Mouse (Mus musculus): ENCODE data around the gene Cox8a. TPM values are rescaled to one million over a fixed set of nuclear protein-coding genes. Genes with fewer than 3 reads are reported as not detected.
A peak's percentile ranks its signal among the peaks of the same experiment; 100 is the strongest.

Gene Cox8a
- polyA plus RNA-seq, 2 experiments, result 478 to 909 TPM

GRCm38 (mm10) chr19:7181496-7181895 lies 35.9 kb downstream of the Cox8a start:
- no peaks in the 10 kb centered on the region for H3K36me3 ChIP-seq (ENCODE audit: control insufficient read depth, insufficient read depth, low read length)
- H3K27me3 ChIP-seq (ENCODE audit: control insufficient read depth, insufficient read depth, low read length), result no peaks in the 10 kb centered on the region
- H3K9ac ChIP-seq (ENCODE audit: low read depth, low read length, severe bottlenecking), result no peak overlapping the region
- no peak overlapping the region for H3K4me3 ChIP-seq (replicated peaks; ENCODE audit: low read length)
- H3K27ac ChIP-seq (replicated peaks; ENCODE audit: low read depth, low read length), result no peak overlapping the region
- 59% methylated on average over 7 of the region's 7 CpGs for WGBS
- peaks cover 36% of the 10 kb centered on the region for H3K4me1 ChIP-seq (ENCODE audit: control insufficient read depth, insufficient read depth, low read length)
- no peak overlapping the region for H3K4me2 ChIP-seq (replicated peaks; ENCODE audit: low read depth, low read length, severe bottlenecking)
- no peak for ATAC-seq (ENCODE audit: low FRiP score, low read depth)
- no peak for DNase-seq (ENCODE audit: low spot score)
- TF ChIP-seq POLR2A (IDR thresholded peaks at IDR 0.05; ENCODE audit: borderline replicate concordance, extremely low read depth, insufficient read depth, insufficient read length), result no peak
- no peaks in the 10 kb centered on the region for H3K9me3 ChIP-seq (ENCODE audit: control insufficient read depth, low read length)

- Histone ChIP-seq H3K4me3 (replicated peaks; ENCODE audit: low read length) (no peak overlapping the region), H3K9ac (ENCODE audit: low read depth, low read length, severe bottlenecking) (no peak overlapping the region), H3K4me2 (replicated peaks; ENCODE audit: low read depth, low read length, severe bottlenecking) (no peak overlapping the region), H3K27me3 (ENCODE audit: control insufficient read depth, insufficient read depth, low read length) (no peaks in the 10 kb centered on the region), H3K27ac (replicated peaks; ENCODE audit: low read depth, low read length) (no peak overlapping the region), H3K9me3 (ENCODE audit: control insufficient read depth, low read length) (no peaks in the 10 kb centered on the region), H3K4me1 (ENCODE audit: control insufficient read depth, insufficient read depth, low read length) (peaks cover 39% of the 10 kb centered on the region), H3K36me3 (ENCODE audit: control insufficient read depth, insufficient read depth, low read length) (no peaks in the 10 kb centered on the region)
- DNase-seq (ENCODE audit: low spot score), result no peak
- no peak for TF ChIP-seq POLR2A (IDR thresholded peaks at IDR 0.05; ENCODE audit: borderline replicate concordance, extremely low read depth, insufficient read depth, insufficient read length)
- WGBS, result 74% methylated on average over 8 of the region's 8 CpGs
- ATAC-seq (ENCODE audit: low FRiP score, low read depth), result no peak
Measured at GRCm38 (mm10) chr19:7180756-7181405, 36.5 kb downstream of the Cox8a start.

GRCm38 (mm10) chr19:7178841-7179452 lies 38.5 kb downstream of the Cox8a start:
- Histone ChIP-seq H3K4me2 (replicated peaks; ENCODE audit: low read depth, low read length, severe bottlenecking) (no peak overlapping the region), H3K27me3 (ENCODE audit: control insufficient read depth, insufficient read depth, low read length) (no peaks in the 10 kb centered on the region), H3K4me3 (replicated peaks; ENCODE audit: low read length) (no peak overlapping the region), H3K36me3 (ENCODE audit: control insufficient read depth, insufficient read depth, low read length) (no peaks in the 10 kb centered on the region), H3K9ac (ENCODE audit: low read depth, low read length, severe bottlenecking) (no peak overlapping the region), H3K27ac (replicated peaks; ENCODE audit: low read depth, low read length) (no peak overlapping the region), H3K9me3 (ENCODE audit: control insufficient read depth, low read length) (no peaks in the 10 kb centered on the region), H3K4me1 (ENCODE audit: control insufficient read depth, insufficient read depth, low read length) (peaks cover 41% of the 10 kb centered on the region)
- ATAC-seq (ENCODE audit: low FRiP score, low read depth), result no peak
- no peak for DNase-seq (ENCODE audit: low spot score)
- no peak for TF ChIP-seq POLR2A (IDR thresholded peaks at IDR 0.05; ENCODE audit: borderline replicate concordance, extremely low read depth, insufficient read depth, insufficient read length)
- 49% methylated on average over 3 of the region's 3 CpGs for WGBS

DNA sequence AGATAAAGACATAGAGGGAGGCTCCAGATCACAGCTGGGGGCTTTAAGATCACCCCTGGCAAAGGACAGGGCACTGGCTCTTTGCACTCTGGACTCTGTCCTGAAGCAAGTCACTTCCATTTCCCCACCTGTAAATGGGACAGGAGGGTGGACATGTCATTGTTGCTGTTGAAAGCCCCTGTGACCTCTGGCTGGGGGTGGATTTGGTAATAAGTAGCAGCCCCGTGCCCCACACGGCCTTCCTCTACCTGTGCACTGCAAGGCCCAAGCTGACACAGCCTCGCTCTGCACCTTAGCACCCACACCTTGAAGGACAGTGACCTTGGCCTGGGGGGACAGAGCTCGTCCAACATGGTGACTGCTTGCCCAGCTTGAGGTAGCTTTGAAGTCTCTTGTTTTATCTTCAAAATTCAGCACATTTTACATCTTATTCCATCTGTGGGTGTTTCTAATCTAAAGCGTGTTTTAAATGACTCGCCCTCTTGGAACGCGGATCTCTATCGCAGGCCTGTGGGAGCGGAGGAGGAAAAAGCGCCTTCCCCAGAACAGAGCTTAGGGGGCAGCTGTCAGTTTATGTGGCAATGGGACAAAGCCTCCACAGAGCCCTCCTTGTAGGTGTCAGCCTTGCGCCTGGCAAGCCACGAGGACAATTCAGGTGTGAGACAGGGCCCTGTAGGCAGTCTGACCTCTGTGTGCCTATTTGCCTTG lies 39.5 kb downstream of the Cox8a start:
- Histone ChIP-seq H3K36me3 (ENCODE audit: control insufficient read depth, insufficient read depth, low read length) (no peaks in the 10 kb centered on the region), H3K4me2 (replicated peaks; ENCODE audit: low read depth, low read length, severe bottlenecking) (no peak overlapping the region), H3K9me3 (ENCODE audit: control insufficient read depth, low read length) (no peaks in the 10 kb centered on the region), H3K9ac (ENCODE audit: low read depth, low read length, severe bottlenecking) (no peak overlapping the region), H3K4me3 (replicated peaks; ENCODE audit: low read length) (no peak overlapping the region), H3K27me3 (ENCODE audit: control insufficient read depth, insufficient read depth, low read length) (no peaks in the 10 kb centered on the region), H3K27ac (replicated peaks; ENCODE audit: low read depth, low read length) (no peak overlapping the region), H3K4me1 (ENCODE audit: control insufficient read depth, insufficient read depth, low read length) (peaks cover 32% of the 10 kb centered on the region)
- DNase-seq (ENCODE audit: low spot score), result no peak
- no peak for ATAC-seq (ENCODE audit: low FRiP score, low read depth)
- WGBS, result 49% methylated on average over 13 of the region's 13 CpGs
- no peak for TF ChIP-seq POLR2A (IDR thresholded peaks at IDR 0.05; ENCODE audit: borderline replicate concordance, extremely low read depth, insufficient read depth, insufficient read length)

- 0 out of 2 replicates have a peak, but pooled peaks have one; percentile 16 for ATAC-seq (ENCODE audit: low FRiP score, low read depth)
- Histone ChIP-seq H3K9me3 (ENCODE audit: control insufficient read depth, low read length) (no peaks in the 10 kb centered on the region), H3K4me1 (ENCODE audit: control insufficient read depth, insufficient read depth, low read length) (peaks cover 32% of the 10 kb centered on the region), H3K27ac (replicated peaks; ENCODE audit: low read depth, low read length) (no peak overlapping the region), H3K9ac (ENCODE audit: low read depth, low read length, severe bottlenecking) (no peak overlapping the region), H3K4me3 (replicated peaks; ENCODE audit: low read length) (no peak overlapping the region), H3K27me3 (ENCODE audit: control insufficient read depth, insufficient read depth, low read length) (no peaks in the 10 kb centered on the region), H3K4me2 (replicated peaks; ENCODE audit: low read depth, low read length, severe bottlenecking) (0 out of 2 replicates have a peak overlapping the region, but pooled peaks have one; percentile 4), H3K36me3 (ENCODE audit: control insufficient read depth, insufficient read depth, low read length) (no peaks in the 10 kb centered on the region)
- 6% methylated on average over 10 of the region's 11 CpGs for WGBS
- peak; percentile 48 for DNase-seq (ENCODE audit: low spot score)
- TF ChIP-seq POLR2A (IDR thresholded peaks at IDR 0.05; ENCODE audit: borderline replicate concordance, extremely low read depth, insufficient read depth, insufficient read length), result no peak
Measured at GRCm38 (mm10) chr19:7176041-7176696, 41.2 kb downstream of the Cox8a start.
